Mouse (Mus musculus): ENCODE data around the gene Rnase12. TPM values are rescaled to one million over a fixed set of nuclear protein-coding genes. Genes with fewer than 3 reads are reported as not detected.

The Rnase12 gene
- polyA plus RNA-seq, 1 experiment from 2014 or later: not detected

GRCm38 (mm10) chr14:51047846-51048245 lies 9.6 kb downstream of the Rnase12 start:
- H3K4me2 ChIP-seq: no peak overlapping the region
- no peaks in the 10 kb centered on the region for H3K27me3 ChIP-seq (ENCODE audit: control insufficient read depth, insufficient read depth, low read length)
- no peaks in the 10 kb centered on the region for H3K9me3 ChIP-seq (replicated peaks; ENCODE audit: control insufficient read depth, low read length)
- H3K4me3 ChIP-seq (ENCODE audit: low read depth, low read length): no peak overlapping the region
- H3K4me1 ChIP-seq (ENCODE audit: control insufficient read depth, insufficient read depth, low read length): no peaks in the 10 kb centered on the region
- no peak for ATAC-seq (replicated peaks; ENCODE audit: insufficient number of reproducible peaks, low FRiP score, low TSS enrichment)
- H3K27ac ChIP-seq (ENCODE audit: low read depth, low read length): no peak overlapping the region
- 41% methylated on average over 5 of the region's 5 CpGs for WGBS (ENCODE audit: insufficient replicate concordance)
- no peak overlapping the region for H3K9ac ChIP-seq (ENCODE audit: low read depth, low read length)
- H3K36me3 ChIP-seq (ENCODE audit: control insufficient read depth, insufficient read depth, low read length): no peaks in the 10 kb centered on the region

GRCm38 (mm10) chr14:51041769-51042168 lies 15.7 kb downstream of the Rnase12 start, which contains the start of gene Rnase9:
Gene Rnase9 (minus strand): TSS chr14:51041869.
- no peak for ATAC-seq (replicated peaks; ENCODE audit: insufficient number of reproducible peaks, low FRiP score, low TSS enrichment)
- H3K9me3 ChIP-seq (replicated peaks; ENCODE audit: control insufficient read depth, low read length): no peaks in the 10 kb centered on the region
- H3K9ac ChIP-seq (ENCODE audit: low read depth, low read length): no peak within 1 kb of the TSS
- H3K4me3 ChIP-seq (ENCODE audit: low read depth, low read length): no peak within 1 kb of the TSS
- H3K4me2 ChIP-seq: no peak within 1 kb of the TSS
- no peaks in the 10 kb centered on the region for H3K36me3 ChIP-seq (ENCODE audit: control insufficient read depth, insufficient read depth, low read length)
- 75% methylated on average over 6 of the region's 6 CpGs for WGBS (ENCODE audit: insufficient replicate concordance)
- no peak within 1 kb of the TSS for H3K27ac ChIP-seq (ENCODE audit: low read depth, low read length)
- no peaks in the 10 kb centered on the region for H3K4me1 ChIP-seq (ENCODE audit: control insufficient read depth, insufficient read depth, low read length)
- no peaks in the 10 kb centered on the region for H3K27me3 ChIP-seq (ENCODE audit: control insufficient read depth, insufficient read depth, low read length)

GRCm38 (mm10) chr14:51036214-51036613 lies 21.2 kb downstream of the Rnase12 start:
- Histone ChIP-seq H3K36me3 (ENCODE audit: control insufficient read depth, insufficient read depth, low read length) (no peaks in the 10 kb centered on the region), H3K9ac (ENCODE audit: low read depth, low read length) (no peak overlapping the region), H3K4me3 (ENCODE audit: low read depth, low read length) (no peak overlapping the region), H3K4me1 (ENCODE audit: control insufficient read depth, insufficient read depth, low read length) (no peaks in the 10 kb centered on the region), H3K4me2 (no peak overlapping the region), H3K9me3 (replicated peaks; ENCODE audit: control insufficient read depth, low read length) (no peaks in the 10 kb centered on the region), H3K27ac (ENCODE audit: low read depth, low read length) (no peak overlapping the region), H3K27me3 (ENCODE audit: control insufficient read depth, insufficient read depth, low read length) (no peaks in the 10 kb centered on the region)
- WGBS (ENCODE audit: insufficient replicate concordance): 73% methylated on average over 4 of the region's 4 CpGs
- ATAC-seq (replicated peaks; ENCODE audit: insufficient number of reproducible peaks, low FRiP score, low TSS enrichment): no peak

GRCm38 (mm10) chr14:51035206-51035605 lies 22.3 kb downstream of the Rnase12 start:
- no peaks in the 10 kb centered on the region for H3K9me3 ChIP-seq (replicated peaks; ENCODE audit: control insufficient read depth, low read length)
- no peak overlapping the region for H3K4me2 ChIP-seq
- H3K27ac ChIP-seq (ENCODE audit: low read depth, low read length): no peak overlapping the region
- H3K9ac ChIP-seq (ENCODE audit: low read depth, low read length): no peak overlapping the region
- H3K4me3 ChIP-seq (ENCODE audit: low read depth, low read length): no peak overlapping the region
- no peaks in the 10 kb centered on the region for H3K27me3 ChIP-seq (ENCODE audit: control insufficient read depth, insufficient read depth, low read length)
- WGBS (ENCODE audit: insufficient replicate concordance): 44% methylated on average over 1 of the region's 1 CpGs
- ATAC-seq (replicated peaks; ENCODE audit: insufficient number of reproducible peaks, low FRiP score, low TSS enrichment): no peak
- no peaks in the 10 kb centered on the region for H3K36me3 ChIP-seq (ENCODE audit: control insufficient read depth, insufficient read depth, low read length)
- H3K4me1 ChIP-seq (ENCODE audit: control insufficient read depth, insufficient read depth, low read length): no peaks in the 10 kb centered on the region

DNA sequence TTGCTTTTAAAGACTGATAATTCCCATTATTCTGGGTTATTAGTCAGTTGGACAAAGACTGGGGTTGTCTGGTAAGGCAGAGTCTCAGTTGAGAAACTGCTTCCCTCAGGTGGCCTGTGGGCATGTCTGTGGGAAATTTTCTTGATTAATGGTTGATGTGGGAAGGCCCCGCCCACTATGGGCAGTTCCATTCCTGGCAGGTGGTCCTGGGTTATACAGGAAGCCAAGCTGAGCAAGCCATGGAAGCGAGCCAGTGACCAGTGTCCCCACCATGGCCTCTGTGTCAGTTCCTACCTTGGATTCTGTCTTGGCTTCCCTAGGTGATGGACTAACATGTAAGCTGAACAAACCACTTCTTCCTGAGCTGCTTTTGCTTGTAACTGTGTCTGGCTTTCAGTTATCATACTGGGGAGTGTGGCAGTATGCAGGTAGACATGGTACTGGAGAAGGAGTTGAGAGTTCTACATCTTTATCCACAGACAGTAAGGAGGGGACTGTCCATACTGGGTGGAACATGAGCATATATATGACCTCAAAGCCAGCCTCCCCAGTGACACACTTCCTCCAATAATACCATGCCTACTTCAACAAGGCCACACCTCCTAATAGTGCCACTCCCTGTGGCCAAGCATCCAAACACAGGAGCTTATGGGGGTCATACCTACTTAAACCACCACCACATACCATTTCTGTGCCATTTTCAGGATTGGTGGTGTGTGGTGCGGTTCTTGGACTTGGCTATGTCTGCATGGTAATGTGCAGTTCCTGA lies 29.9 kb downstream of the Rnase12 start:
- 45% methylated on average over 3 of the region's 3 CpGs for WGBS (ENCODE audit: insufficient replicate concordance)
- no peak for ATAC-seq (replicated peaks; ENCODE audit: insufficient number of reproducible peaks, low FRiP score, low TSS enrichment)
- H3K9ac ChIP-seq (ENCODE audit: low read depth, low read length): no peak overlapping the region

GRCm38 (mm10) chr14:51026391-51027133 lies 30.9 kb downstream of the Rnase12 start:
- ATAC-seq (replicated peaks; ENCODE audit: insufficient number of reproducible peaks, low FRiP score, low TSS enrichment): no peak

More for the DNA sequence above, 29.9 kb downstream of the Rnase12 start:
- no peaks in the 10 kb centered on the region for H3K27me3 ChIP-seq (ENCODE audit: control insufficient read depth, insufficient read depth, low read length)
- H3K4me1 ChIP-seq (ENCODE audit: control insufficient read depth, insufficient read depth, low read length): no peaks in the 10 kb centered on the region
- H3K36me3 ChIP-seq (ENCODE audit: control insufficient read depth, insufficient read depth, low read length): no peaks in the 10 kb centered on the region
- no peak overlapping the region for H3K27ac ChIP-seq (ENCODE audit: low read depth, low read length)
- no peak overlapping the region for H3K4me2 ChIP-seq
- H3K4me3 ChIP-seq (ENCODE audit: low read depth, low read length): no peak overlapping the region
- H3K9me3 ChIP-seq (replicated peaks; ENCODE audit: control insufficient read depth, low read length): no peaks in the 10 kb centered on the region

DNA sequence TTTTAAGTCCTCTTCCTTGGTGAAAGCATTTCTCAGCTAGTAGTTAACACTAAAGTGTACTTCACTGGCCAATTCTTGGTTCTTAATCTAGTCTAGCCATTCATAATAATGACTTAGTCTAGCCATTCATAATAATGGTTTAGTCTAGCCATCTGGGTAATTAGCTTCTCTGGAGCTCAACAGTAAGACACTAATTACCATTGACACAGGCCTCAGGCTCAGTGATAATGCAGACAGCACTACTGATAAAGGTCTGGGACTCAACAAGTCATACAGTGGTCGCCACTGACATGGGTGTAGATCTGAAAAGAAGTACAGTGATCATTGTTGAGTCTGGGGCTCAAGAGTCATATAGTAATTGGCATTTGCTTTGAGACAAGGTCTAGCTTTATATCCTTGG lies 32.6 kb downstream of the Rnase12 start:
- Histone ChIP-seq H3K27ac (ENCODE audit: low read depth, low read length) (no peak overlapping the region), H3K4me2 (no peak overlapping the region), H3K9ac (ENCODE audit: low read depth, low read length) (no peak overlapping the region), H3K9me3 (replicated peaks; ENCODE audit: control insufficient read depth, low read length) (0 out of 2 replicates have a peak, but pooled peaks cover 2% of the 10 kb centered on the region), H3K27me3 (ENCODE audit: control insufficient read depth, insufficient read depth, low read length) (no peaks in the 10 kb centered on the region), H3K36me3 (ENCODE audit: control insufficient read depth, insufficient read depth, low read length) (no peaks in the 10 kb centered on the region), H3K4me3 (ENCODE audit: low read depth, low read length) (no peak overlapping the region), H3K4me1 (ENCODE audit: control insufficient read depth, insufficient read depth, low read length) (no peaks in the 10 kb centered on the region)
- ATAC-seq (replicated peaks; ENCODE audit: insufficient number of reproducible peaks, low FRiP score, low TSS enrichment): no peak
- 58% methylated on average over 1 of the region's 1 CpGs for WGBS (ENCODE audit: insufficient replicate concordance)

More at GRCm38 (mm10) chr14:51026391-51027133, 30.9 kb downstream of the Rnase12 start:
- Histone ChIP-seq H3K9ac (ENCODE audit: low read depth, low read length) (no peak overlapping the region), H3K9me3 (replicated peaks; ENCODE audit: control insufficient read depth, low read length) (no peaks in the 10 kb centered on the region), H3K4me1 (ENCODE audit: control insufficient read depth, insufficient read depth, low read length) (no peaks in the 10 kb centered on the region), H3K36me3 (ENCODE audit: control insufficient read depth, insufficient read depth, low read length) (no peaks in the 10 kb centered on the region), H3K27ac (ENCODE audit: low read depth, low read length) (no peak overlapping the region), H3K27me3 (ENCODE audit: control insufficient read depth, insufficient read depth, low read length) (no peaks in the 10 kb centered on the region), H3K4me2 (no peak overlapping the region), H3K4me3 (ENCODE audit: low read depth, low read length) (no peak overlapping the region)
- WGBS (ENCODE audit: insufficient replicate concordance): 39% methylated on average over 5 of the region's 5 CpGs

GRCm38 (mm10) chr14:51023457-51023856 lies 34.0 kb downstream of the Rnase12 start:
- Histone ChIP-seq H3K27me3 (ENCODE audit: control insufficient read depth, insufficient read depth, low read length) (no peaks in the 10 kb centered on the region), H3K4me1 (ENCODE audit: control insufficient read depth, insufficient read depth, low read length) (no peaks in the 10 kb centered on the region), H3K4me2 (no peak overlapping the region), H3K27ac (ENCODE audit: low read depth, low read length) (no peak overlapping the region), H3K4me3 (ENCODE audit: low read depth, low read length) (no peak overlapping the region), H3K36me3 (ENCODE audit: control insufficient read depth, insufficient read depth, low read length) (no peaks in the 10 kb centered on the region), H3K9ac (ENCODE audit: low read depth, low read length) (no peak overlapping the region), H3K9me3 (replicated peaks; ENCODE audit: control insufficient read depth, low read length) (0 out of 2 replicates have a peak, but pooled peaks cover 2% of the 10 kb centered on the region)
- no peak for ATAC-seq (replicated peaks; ENCODE audit: insufficient number of reproducible peaks, low FRiP score, low TSS enrichment)
- WGBS (ENCODE audit: insufficient replicate concordance): 74% methylated on average over 4 of the region's 4 CpGs
